ENCODE assay signal across 12 mouse cellular contexts in the genomic region with DNA sequence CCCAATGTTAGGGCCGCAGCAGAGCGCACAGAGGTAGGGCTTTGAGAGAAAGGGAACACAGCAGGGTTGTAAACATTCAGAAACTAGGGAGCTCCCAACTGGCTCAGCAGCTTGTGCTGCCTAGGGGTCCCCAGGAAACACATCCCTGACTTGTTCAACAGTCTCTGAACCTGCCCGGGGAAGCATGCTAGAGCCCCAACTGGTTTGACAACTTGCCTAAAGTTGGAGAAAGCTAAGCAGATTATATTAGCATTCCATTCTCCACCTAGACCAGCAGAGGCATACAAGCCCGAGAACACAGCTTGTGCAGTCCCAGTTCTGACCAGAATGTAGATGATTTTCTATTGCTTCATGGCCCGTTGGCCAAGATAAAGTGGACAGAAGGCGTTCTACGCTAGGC. TPM values are rescaled to one million over a fixed set of nuclear protein-coding genes. Genes with fewer than 3 reads are reported as not detected.
DNase-seq lines count a peak whose midpoint lies in the region; ATAC-seq and TF ChIP-seq lines count a peak whose summit lies in the region.
"Had no signal": no experiment of that assay in that cellular context is flagged by ENCODE, and none has a peak within 500 bp of the region (broad histone marks: within the 10 kb centered on the region; RNA-seq: fewer than 3 reads in every experiment).

No protein-coding gene starts in this region.

- no peak overlapping the region for H3K27ac ChIP-seq in intestine, embryonic 14.5 days (ENCODE audit: low read depth)
- H3K27ac ChIP-seq in intestine, postnatal 0 days (ENCODE audit: low read depth, low read length): no peak overlapping the region
- H3K27ac ChIP-seq in intestine, embryonic 15.5 days: no peak overlapping the region
- no peak overlapping the region for H3K27ac ChIP-seq in limb, embryonic 13.5 days
- peak overlapping the region; percentile 69 for H3K27ac ChIP-seq in stomach, embryonic 16.5 days (ENCODE audit: low read length)
- H3K27ac ChIP-seq: liver, embryonic 15.5 days had no signal

- H3K4me1 ChIP-seq in intestine, embryonic 14.5 days (replicated peaks; ENCODE audit: control insufficient read depth, insufficient read depth, low read length): peaks cover 4% of the 10 kb centered on the region; the same call in 1 of the 2 replicates
- H3K4me1 ChIP-seq in intestine, postnatal 0 days (replicated peaks; ENCODE audit: control insufficient read depth, insufficient read depth, low read length): no peaks in the 10 kb centered on the region
- H3K4me1 ChIP-seq in intestine, embryonic 15.5 days (replicated peaks): no peaks in the 10 kb centered on the region
- peaks cover 16% of the 10 kb centered on the region for H3K4me1 ChIP-seq in limb, embryonic 13.5 days
- H3K4me1 ChIP-seq in stomach, embryonic 16.5 days (ENCODE audit: control insufficient read depth, insufficient read depth, low read length): no peaks in the 10 kb centered on the region
- H3K4me1 ChIP-seq: liver, embryonic 15.5 days had no signal

- DNase-seq in intestine, embryonic 14.5 days (ENCODE audit: low spot score): peak; percentile 56
- no peak for DNase-seq in cerebellum, adult 9-10 months
- DNase-seq in right cerebral cortex, postnatal 14 days: no peak
- DNase-seq in cerebellum, adult 9-11 months: no peak

- no peaks in the 10 kb centered on the region for H3K27me3 ChIP-seq in intestine, embryonic 14.5 days (replicated peaks; ENCODE audit: control insufficient read depth, insufficient read depth, low read length)
- H3K27me3 ChIP-seq in intestine, postnatal 0 days (replicated peaks; ENCODE audit: control insufficient read depth, insufficient read depth, low read length): no peaks in the 10 kb centered on the region
- H3K27me3 ChIP-seq in intestine, embryonic 15.5 days (replicated peaks): no peaks in the 10 kb centered on the region
- H3K27me3 ChIP-seq in limb, embryonic 13.5 days: no peaks in the 10 kb centered on the region
- H3K27me3 ChIP-seq in stomach, embryonic 16.5 days (ENCODE audit: control insufficient read depth, insufficient read depth, low read length): no peaks in the 10 kb centered on the region
- H3K27me3 ChIP-seq: liver, embryonic 15.5 days; Patski had no signal

- H3K9ac ChIP-seq in intestine, embryonic 14.5 days (ENCODE audit: low read length): no peak overlapping the region
- no peak overlapping the region for H3K9ac ChIP-seq in intestine, postnatal 0 days (ENCODE audit: low read depth, low read length)
- no peak overlapping the region for H3K9ac ChIP-seq in intestine, embryonic 15.5 days
- no peak overlapping the region for H3K9ac ChIP-seq in limb, embryonic 13.5 days
- H3K9ac ChIP-seq in stomach, embryonic 16.5 days (ENCODE audit: low read length): no peak overlapping the region
- H3K9ac ChIP-seq: liver, embryonic 15.5 days had no signal

- H3K4me3 ChIP-seq in intestine, embryonic 14.5 days (ENCODE audit: low read depth, low read length): no peak overlapping the region
- H3K4me3 ChIP-seq in intestine, postnatal 0 days (ENCODE audit: low read depth, low read length): no peak overlapping the region
- H3K4me3 ChIP-seq in intestine, embryonic 15.5 days (replicated peaks): no peak overlapping the region
- H3K4me3 ChIP-seq in limb, embryonic 13.5 days: no peak overlapping the region
- H3K4me3 ChIP-seq in stomach, embryonic 16.5 days (replicated peaks; ENCODE audit: low read length): no peak overlapping the region
- H3K4me3 ChIP-seq: liver, embryonic 15.5 days had no signal

- no peak overlapping the region for H3K4me2 ChIP-seq in intestine, embryonic 14.5 days (ENCODE audit: low read length)
- H3K4me2 ChIP-seq in intestine, postnatal 0 days (replicated peaks; ENCODE audit: low read depth): no peak overlapping the region
- no peak overlapping the region for H3K4me2 ChIP-seq in intestine, embryonic 15.5 days (replicated peaks)
- no peak overlapping the region for H3K4me2 ChIP-seq in limb, embryonic 13.5 days (replicated peaks)
- H3K4me2 ChIP-seq in stomach, embryonic 16.5 days (ENCODE audit: low read depth, low read length): no peak overlapping the region
- H3K4me2 ChIP-seq: liver, embryonic 15.5 days had no signal

- WGBS in intestine, embryonic 14.5 days: 68% methylated on average over 7 of the region's 7 CpGs
- WGBS in intestine, postnatal 0 days: 32% methylated on average over 7 of the region's 7 CpGs
- WGBS in intestine, embryonic 15.5 days: 49% methylated on average over 7 of the region's 7 CpGs
- 66% methylated on average over 7 of the region's 7 CpGs for WGBS in limb, embryonic 13.5 days
- 55% methylated on average over 7 of the region's 7 CpGs for WGBS in stomach, embryonic 16.5 days

- no peaks in the 10 kb centered on the region for H3K36me3 ChIP-seq in intestine, embryonic 14.5 days (ENCODE audit: control insufficient read depth, insufficient read depth, low read length)
- H3K36me3 ChIP-seq in intestine, postnatal 0 days (ENCODE audit: control insufficient read depth, insufficient read depth): no peaks in the 10 kb centered on the region
- H3K36me3 ChIP-seq in intestine, embryonic 15.5 days: no peaks in the 10 kb centered on the region
- H3K36me3 ChIP-seq in limb, embryonic 13.5 days: no peaks in the 10 kb centered on the region
- no peaks in the 10 kb centered on the region for H3K36me3 ChIP-seq in stomach, embryonic 16.5 days (ENCODE audit: control insufficient read depth, insufficient read depth, low read length)
- H3K36me3 ChIP-seq: liver, embryonic 15.5 days had no signal

- TF ChIP-seq CTCF in intestine, postnatal 0 days (IDR thresholded peaks at IDR 0.05; ENCODE audit: low read depth): no peak

- H3K9me3 ChIP-seq in intestine, embryonic 14.5 days (ENCODE audit: control insufficient read depth, low read length): no peaks in the 10 kb centered on the region
- H3K9me3 ChIP-seq in intestine, postnatal 0 days (ENCODE audit: control insufficient read depth): no peaks in the 10 kb centered on the region
- H3K9me3 ChIP-seq in intestine, embryonic 15.5 days: no peaks in the 10 kb centered on the region
- H3K9me3 ChIP-seq in limb, embryonic 13.5 days: no peaks in the 10 kb centered on the region
- H3K9me3 ChIP-seq in stomach, embryonic 16.5 days (replicated peaks; ENCODE audit: control insufficient read depth, low read length): no peaks in the 10 kb centered on the region
- H3K9me3 ChIP-seq: liver, embryonic 15.5 days had no signal

- peak; percentile 88 for ATAC-seq in intestine, embryonic 14.5 days (replicated peaks; ENCODE audit: low FRiP score, low TSS enrichment, low read depth)
- no peak for ATAC-seq in intestine, postnatal 0 days
- ATAC-seq in intestine, embryonic 15.5 days: peak; percentile 86
- peak; percentile 54; the same call in 1 of the 2 replicates for ATAC-seq in limb, embryonic 13.5 days (ENCODE audit: low FRiP score, low read depth)
- ATAC-seq in stomach, embryonic 16.5 days (ENCODE audit: insufficient read depth, low FRiP score): peak; percentile 90
- ATAC-seq: Patski had no signal

RNA-seq across cellular contexts. Expression of a gene that starts 49.6 kb away (rescaled TPM):
- polyA plus RNA-seq in intestine, embryonic 14.5 days (2014; fragmentation: Nextera tagmentation; extraction: Ambion mirVana): not detected in 2 replicates
- polyA plus RNA-seq in intestine, postnatal 0 days (2015; fragmentation: Nextera tagmentation; extraction: Ambion mirVana): not detected in 2 replicates
- 0.08 TPM in 1 of 2 replicates, not detected in the other for polyA plus RNA-seq in intestine, embryonic 15.5 days (2015; fragmentation: Nextera tagmentation; extraction: Ambion mirVana)
- polyA plus RNA-seq in limb, embryonic 13.5 days (2015; fragmentation: Nextera tagmentation; extraction: Ambion mirVana): 0.11 TPM in 1 of 2 replicates, not detected in the other
- 0.14 TPM in 1 of 2 replicates, not detected in the other for polyA plus RNA-seq in stomach, embryonic 16.5 days (2015; fragmentation: Nextera tagmentation; extraction: Ambion mirVana)
- polyA plus RNA-seq: cortical plate, adult 2 months; heart, postnatal 0 days; liver, embryonic 15.5 days; Patski had no signal

RNA-seq across cellular contexts. Expression of a gene that starts 49.6 kb away (rescaled TPM):
- polyA plus RNA-seq in intestine, embryonic 14.5 days (2014; fragmentation: Nextera tagmentation; extraction: Ambion mirVana): 0.09 TPM in 1 of 2 replicates, not detected in the other
- polyA plus RNA-seq in intestine, postnatal 0 days (2015; fragmentation: Nextera tagmentation; extraction: Ambion mirVana): not detected in 2 replicates
- 0.09 TPM in 1 of 2 replicates, not detected in the other for polyA plus RNA-seq in intestine, embryonic 15.5 days (2015; fragmentation: Nextera tagmentation; extraction: Ambion mirVana)
- not detected in 2 replicates for polyA plus RNA-seq in limb, embryonic 13.5 days (2015; fragmentation: Nextera tagmentation; extraction: Ambion mirVana)
- polyA plus RNA-seq in stomach, embryonic 16.5 days (2015; fragmentation: Nextera tagmentation; extraction: Ambion mirVana): 0.06 and 0.16 TPM in 2 replicates
- polyA plus RNA-seq: cortical plate, adult 2 months; liver, embryonic 15.5 days; Patski had no signal
